Mouse (Mus musculus): ENCODE results near the gene Sapcd2.

DNA sequence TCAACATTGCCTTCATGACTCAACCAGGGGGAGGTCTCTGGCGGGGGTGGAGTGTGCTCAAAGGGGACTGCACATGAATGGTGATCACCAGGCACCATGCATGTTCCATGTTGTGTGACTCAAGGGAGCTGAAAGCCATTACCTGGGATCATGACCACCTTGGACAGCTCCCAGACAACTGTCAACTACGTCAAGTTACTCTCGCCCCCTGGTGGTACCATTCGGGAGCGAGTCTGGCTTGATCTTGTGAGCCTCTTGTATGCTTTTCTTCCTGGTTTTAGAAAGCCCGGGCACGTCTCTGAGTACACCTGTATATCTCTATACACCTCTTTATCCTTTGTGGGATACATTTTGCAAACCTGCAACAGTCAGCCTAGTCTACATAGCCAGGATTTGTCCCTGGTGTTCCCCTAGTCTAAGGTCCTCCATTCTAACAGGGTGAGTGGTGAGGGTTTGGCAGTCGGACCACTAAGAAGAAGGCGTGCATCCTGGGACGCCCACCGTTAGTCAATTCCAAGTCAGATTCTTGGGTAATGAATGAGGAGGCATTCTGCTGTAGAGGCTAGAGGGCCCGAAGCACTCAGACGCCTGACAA lies 30.4 kb downstream of the Sapcd2 start:
- TF ChIP-seq POLR2A (IDR thresholded peaks at IDR 0.05; ENCODE audit: borderline replicate concordance, control insufficient read depth, low read depth, low read length) (no peak), CTCF (IDR thresholded peaks at IDR 0.05; ENCODE audit: control insufficient read depth, insufficient read depth, low read length) (peak; percentile 80)
